Mouse (Mus musculus): ENCODE measurements around the gene Alg14.

GRCm38 (mm10) chr3:121379699-121380098 is 88.1 kb downstream of the Alg14 start:
- TF ChIP-seq GATA1 (IDR thresholded peaks at IDR 0.05; ENCODE audit: borderline replicate concordance, low read length), result no peak
- TF ChIP-seq FLI1 (IDR thresholded peaks at IDR 0.05; ENCODE audit: low read length), result no peak

Measured in megakaryocyte, embryonic 14.5 days (primary cell).